Mouse (Mus musculus): ENCODE measurements around the gene Nox4.

Nox4 gene

GRCm38 (mm10) chr7:87374322-87374721 lies 128.4 kb downstream of the Nox4 start:
- no peak for DNase-seq

DNA sequence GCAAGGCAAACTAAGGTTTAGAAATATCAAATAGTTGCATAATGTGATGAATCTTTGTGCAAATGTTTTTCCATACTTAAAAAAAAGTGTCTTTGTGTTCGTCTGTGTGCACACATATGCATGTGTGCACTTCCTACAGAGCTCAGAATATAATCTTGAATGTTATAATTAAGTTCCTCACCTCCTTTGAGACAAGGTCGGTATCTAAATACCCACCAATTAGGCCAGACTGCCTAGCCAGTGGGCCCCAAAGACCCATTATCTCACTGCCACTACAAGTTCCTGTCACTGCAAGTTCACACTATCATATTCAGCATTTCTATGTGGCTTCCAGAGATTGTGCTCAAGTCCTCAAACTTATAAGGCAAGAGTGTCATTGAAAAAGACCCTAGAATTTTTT lies 129.0 kb downstream of the Nox4 start:
- DNase-seq, result no peak

GRCm38 (mm10) chr7:87397023-87397422 lies 151.1 kb downstream of the Nox4 start:
- DNase-seq, result no peak

DNA sequence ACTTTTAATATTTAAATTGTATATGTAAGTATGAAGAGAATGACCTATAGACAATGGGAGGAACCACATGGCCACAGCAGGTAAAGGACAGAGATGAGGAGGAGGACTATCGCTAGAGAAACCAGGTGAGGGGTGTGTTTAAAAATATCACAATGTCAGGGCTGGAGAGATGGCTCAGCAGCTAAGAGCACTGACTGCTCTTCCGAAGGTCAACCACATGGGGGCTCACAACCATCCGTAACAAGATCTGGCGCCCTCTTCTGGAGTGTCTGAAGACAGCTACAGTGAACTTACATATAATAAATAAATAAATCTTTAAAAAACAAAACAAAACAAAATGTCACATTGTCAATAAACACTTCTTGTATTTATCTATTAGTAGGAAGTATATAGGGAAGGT lies 165.5 kb downstream of the Nox4 start:
- peak; percentile 6 to 15 for DNase-seq

DNA sequence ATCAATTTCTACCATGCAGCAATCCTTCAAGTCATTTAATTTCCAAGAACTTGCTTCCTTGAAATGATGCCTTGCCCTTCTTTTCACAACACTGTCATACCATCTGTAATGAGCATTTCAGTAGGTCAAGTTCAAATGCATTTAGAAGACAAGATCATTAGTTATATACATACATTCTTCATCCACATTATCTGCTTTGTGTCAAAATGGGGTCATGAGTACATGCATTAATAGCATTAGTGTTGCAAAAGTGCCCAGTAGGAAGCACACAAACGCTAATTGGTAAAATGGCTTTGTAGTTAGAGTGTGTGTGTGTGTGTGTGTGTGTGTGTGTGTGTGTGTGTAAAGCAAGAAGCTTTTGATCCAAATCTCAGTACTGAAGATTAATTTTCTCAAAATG lies 167.4 kb downstream of the Nox4 start:
- DNase-seq, result no peak

Measured in cerebellum, postnatal 14 days (tissue).